Mouse (Mus musculus) bone marrow, adult 2 months (tissue): ENCODE data around the gene Rap1gap. TPM values are rescaled to one million over a fixed set of nuclear protein-coding genes. Genes with fewer than 3 reads are reported as not detected.

ENCODE experiments used
- H3K27ac ChIP-seq: fragments of 200-500 bp; 2 replicates; pipeline ENCODE4 v1.5.1; 2012; ENCODE audit warnings: low read depth, mild to moderate bottlenecking, control low read depth, inconsistent platforms, low read length; ENCODE audit not compliant: control insufficient read depth, poor library complexity, insufficient read depth
- H3K4me1 ChIP-seq: fragments of 200-500 bp; 2 replicates; pipeline ENCODE4 v1.6.1; 2011; ENCODE audit warnings: low read length; ENCODE audit not compliant: control insufficient read depth, insufficient read depth
- H3K4me3 ChIP-seq: fragments of 200-500 bp; replicated peaks from 2 replicates; pipeline ENCODE3; 2011; ENCODE audit warnings: mild to moderate bottlenecking, low read depth, low read length, control low read depth; ENCODE audit not compliant: control insufficient read depth
- CTCF ChIP-seq: fragments of 200-500 bp; IDR thresholded peaks from 2 replicates; pipeline ENCODE4 v1.5.1; 2011; ENCODE audit warnings: low read length, control low read depth; ENCODE audit not compliant: control insufficient read depth, insufficient read depth
- POLR2A ChIP-seq: fragments of 200-500 bp; IDR thresholded peaks from 2 replicates; pipeline ENCODE4 v1.6.1; 2011; ENCODE audit warnings: low read depth, mild to moderate bottlenecking, control low read depth, low read length, borderline replicate concordance; ENCODE audit not compliant: control insufficient read depth
- WGBS: fragments of 180-500 bp; shearing (Covaris S2); methylation state at CpG from one replicate; pipeline ENCODE4 v1.1.7; 2018; 5-methylcytosine and 5-hydroxymethylcytosine counted together
- polyA plus RNA-seq: library from polyadenylated mRNA; stranded (reverse); fragments of >200 nt; gene quantifications from 2 replicates; pipeline ENCODE4 v1.2.4, GENCODE M21; 2011; ENCODE audit warnings: low replicate concordance; ENCODE audit not compliant: missing spikeins, insufficient read depth, insufficient read length

Gene Rap1gap
- polyA plus RNA-seq, 1 experiment = 2.0 TPM

DNA sequence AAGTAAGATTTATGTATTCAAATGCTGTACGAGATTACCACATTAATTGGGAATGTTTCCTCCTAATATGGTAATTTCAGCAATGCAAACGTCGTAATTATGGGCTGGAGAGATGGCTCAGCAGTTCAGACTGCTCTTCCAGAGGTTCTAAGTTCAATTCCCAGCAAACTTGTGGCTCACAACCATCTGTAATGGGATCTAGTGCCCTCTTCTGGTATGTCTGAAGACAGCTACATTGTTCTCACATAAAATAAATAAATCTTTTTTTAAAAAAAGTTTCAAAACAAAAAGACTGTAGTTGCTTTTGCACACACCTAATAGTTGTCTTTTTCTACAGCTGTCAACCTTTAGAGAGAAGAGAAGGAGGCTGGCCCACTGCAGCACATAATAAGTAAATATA lies 27.9 kb upstream of the Rap1gap start:
- no peak overlapping the region for H3K4me3 ChIP-seq
- TF ChIP-seq POLR2A (no peak), CTCF (no peak)
- no peak overlapping the region for H3K27ac ChIP-seq
- H3K4me1 ChIP-seq = no peaks in the 10 kb centered on the region
- 86% methylated on average over 3 of the region's 3 CpGs for WGBS

DNA sequence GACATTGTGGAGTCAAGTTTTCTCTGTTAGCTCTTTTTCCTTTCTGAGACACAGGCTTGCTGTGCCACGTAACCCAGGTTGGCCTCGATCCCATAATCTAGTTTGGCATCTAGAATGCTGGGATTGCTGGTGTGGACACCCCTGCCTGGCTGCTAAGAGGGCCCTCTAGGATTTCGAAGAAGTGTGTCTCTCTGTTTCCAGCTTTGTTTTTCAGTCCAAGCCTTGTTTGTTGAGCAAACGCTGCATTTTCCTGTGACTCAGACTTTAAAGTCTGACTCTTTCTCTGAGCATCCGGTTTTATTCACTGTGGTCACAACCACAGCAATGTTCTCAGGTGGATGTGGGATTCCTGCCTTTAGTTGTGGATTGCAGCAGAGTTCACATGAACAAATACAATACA lies 23.0 kb upstream of the Rap1gap start:
- WGBS = 43% methylated on average over 5 of the region's 5 CpGs
- TF ChIP-seq CTCF = no peak
- TF ChIP-seq POLR2A = no peak
- Histone ChIP-seq H3K27ac (no peak overlapping the region), H3K4me1 (no peaks in the 10 kb centered on the region), H3K4me3 (no peak overlapping the region)

GRCm38 (mm10) chr4:137642101-137642500 lies 22.4 kb upstream of the Rap1gap start:
- WGBS = 84% methylated on average over 2 of the region's 2 CpGs
- TF ChIP-seq CTCF = no peak
- TF ChIP-seq POLR2A = no peak
- H3K4me1 ChIP-seq = no peaks in the 10 kb centered on the region
- H3K27ac ChIP-seq = no peak overlapping the region
- no peak overlapping the region for H3K4me3 ChIP-seq

- H3K4me3 ChIP-seq = no peak overlapping the region
- no peaks in the 10 kb centered on the region for H3K4me1 ChIP-seq
- 74% methylated on average over 2 of the region's 2 CpGs for WGBS
- H3K27ac ChIP-seq = no peak overlapping the region
- no peak for TF ChIP-seq CTCF
- TF ChIP-seq POLR2A = no peak
Measured at GRCm38 (mm10) chr4:137643459-137643858, 21.1 kb upstream of the Rap1gap start.

DNA sequence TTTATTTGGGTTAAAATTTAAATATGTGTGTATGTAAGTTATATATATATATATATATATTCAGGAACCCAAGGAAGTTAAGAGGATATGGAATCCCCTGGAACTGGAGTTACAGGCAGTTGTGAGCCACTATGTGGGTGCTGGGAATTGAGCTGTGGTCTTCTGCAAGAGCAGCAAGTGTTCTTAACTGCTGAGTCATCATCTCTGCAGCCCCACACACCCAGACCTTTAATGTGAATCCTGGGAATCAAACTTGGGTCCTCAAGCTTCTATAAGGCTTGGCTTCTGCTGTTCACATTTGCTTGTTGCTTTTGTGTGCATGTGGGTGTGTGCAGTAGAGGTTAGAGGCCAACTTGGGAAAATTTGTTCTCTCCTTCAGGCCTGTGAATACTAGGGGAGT lies 18.3 kb upstream of the Rap1gap start:
- no peaks in the 10 kb centered on the region for H3K4me1 ChIP-seq
- H3K4me3 ChIP-seq = no peak overlapping the region
- no peak for TF ChIP-seq CTCF
- no peak for TF ChIP-seq POLR2A
- H3K27ac ChIP-seq = no peak overlapping the region

- no peak for TF ChIP-seq CTCF
- TF ChIP-seq POLR2A = no peak
- no peak overlapping the region for H3K27ac ChIP-seq
- 80% methylated on average over 6 of the region's 6 CpGs for WGBS
- no peaks in the 10 kb centered on the region for H3K4me1 ChIP-seq
- H3K4me3 ChIP-seq = no peak overlapping the region
Measured at GRCm38 (mm10) chr4:137647648-137648047, 16.9 kb upstream of the Rap1gap start.

- WGBS = 89% methylated on average over 9 of the region's 9 CpGs
- no peak overlapping the region for H3K27ac ChIP-seq
- H3K4me3 ChIP-seq = no peak overlapping the region
- TF ChIP-seq CTCF = no peak
- TF ChIP-seq POLR2A = no peak
- H3K4me1 ChIP-seq = no peaks in the 10 kb centered on the region
Measured at GRCm38 (mm10) chr4:137648230-137648629, 16.3 kb upstream of the Rap1gap start.

GRCm38 (mm10) chr4:137650912-137651311 lies 13.6 kb upstream of the Rap1gap start:
- Histone ChIP-seq H3K4me1 (no peaks in the 10 kb centered on the region), H3K4me3 (no peak overlapping the region), H3K27ac (no peak overlapping the region)
- 81% methylated on average over 5 of the region's 5 CpGs for WGBS
- no peak for TF ChIP-seq CTCF
- TF ChIP-seq POLR2A = no peak

- H3K27ac ChIP-seq = no peak overlapping the region
- H3K4me1 ChIP-seq = no peaks in the 10 kb centered on the region
- TF ChIP-seq POLR2A (no peak), CTCF (no peak)
- no peak overlapping the region for H3K4me3 ChIP-seq
- WGBS = 94% methylated on average over 5 of the region's 5 CpGs
Measured at GRCm38 (mm10) chr4:137652835-137653346, 11.6 kb upstream of the Rap1gap start.
